Mouse (Mus musculus) cortical plate, adult 2 months (tissue): ENCODE results near the gene A430078G23Rik.

Experiments
- CTCF ChIP-seq: fragments of 200-500 bp; IDR thresholded peaks from 2 replicates; pipeline ENCODE4 v1.5.1; 2011; ENCODE audit warnings: mild to moderate bottlenecking, control low read depth, low read length; ENCODE audit not compliant: insufficient read depth; ENCODE audit errors: extremely low read depth
- POLR2A ChIP-seq: fragments of 200-500 bp; IDR thresholded peaks from 2 replicates; pipeline ENCODE4 v1.6.1; 2011; ENCODE audit warnings: mild to moderate bottlenecking, low read length, control low read depth; ENCODE audit not compliant: insufficient read depth; ENCODE audit errors: extremely low read depth

GRCm38 (mm10) chr8:3387286-3387685 is 34.1 kb downstream of the A430078G23Rik start:
- peak; percentile 73 for TF ChIP-seq CTCF
- TF ChIP-seq POLR2A, result no peak
